Mouse (Mus musculus) layer of hippocampus, adult 8-10 months (tissue): Measurements from ENCODE around the gene Ipo13. TPM values are rescaled to one million over a fixed set of nuclear protein-coding genes. Genes with fewer than 3 reads are reported as not detected.

Experiments
- DNase-seq, 2 experiments: peaks; one replicate each; pipeline ENCODE4 v3.0.0; 2022; ENCODE audit warnings: low spot score in 2 of 2
- total RNA-seq, 4 experiments: library from RNA; stranded (reverse); gene quantifications; 2 replicates each; pipeline ENCODE4 v1.2.4; 2022

Gene Ipo13
- total RNA-seq, 4 experiments from 2014 or later: 127 to 140 (median 130) TPM

DNA sequence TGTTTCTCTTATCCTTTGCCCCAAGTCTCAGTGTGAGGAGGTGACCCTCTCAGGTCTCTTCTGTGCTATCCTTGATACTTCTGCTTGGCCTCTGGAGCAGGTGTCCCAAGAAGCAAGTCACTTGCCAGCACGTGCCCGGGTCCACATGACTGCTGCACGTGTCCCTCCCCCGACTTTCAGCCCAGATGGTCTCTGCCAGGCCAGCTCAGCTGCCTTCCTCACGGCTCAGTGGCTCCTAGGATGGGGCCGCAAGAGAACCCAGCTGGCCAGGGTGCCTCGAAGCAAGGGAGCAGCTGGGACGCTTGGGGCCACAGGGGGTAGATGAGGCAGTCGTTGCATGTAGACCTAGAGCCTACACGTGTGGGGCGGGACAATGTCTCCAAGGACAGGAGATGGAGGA, 69.5 kb downstream of the Ipo13 start:
- DNase-seq: no peak

Other genes with a start within 250 kb of the Ipo13 start
- 10 to 100 TPM; 38.0 to 39.9 (median 39.4) TPM for gene Dmap1, start 232.7 kb downstream of the Ipo13 start, total RNA-seq
- gene Gm12845, start 190.6 kb downstream of the Ipo13 start, total RNA-seq: not detected
- not detected for gene Klf17, start 149.4 kb downstream of the Ipo13 start, total RNA-seq
- 10 to 100 TPM; 41.8 to 48.9 (median 44.4) TPM for gene Slc6a9, start 80.5 kb downstream of the Ipo13 start, total RNA-seq
- gene Ccdc24, start 42.4 kb downstream of the Ipo13 start, total RNA-seq: 1 to 10 TPM in 1 of 4 experiments, under 1 TPM in 3; 0.72 to 1.1 (median 0.83) TPM
- gene B4galt2, start 31.5 kb downstream of the Ipo13 start, total RNA-seq: 10 to 100 TPM; 59.6 to 64.5 (median 63.4) TPM
- gene Atp6v0b, start 27.7 kb downstream of the Ipo13 start, total RNA-seq: 100 to 1,000 TPM; 406 to 438 (median 423) TPM
- gene Dph2, start 23.0 kb downstream of the Ipo13 start, total RNA-seq: 10 to 100 TPM in 3 of 4 experiments, 1 to 10 TPM in 1; 9.0 to 11.5 (median 11.0) TPM
- 1 to 10 TPM; 1.5 to 2.2 (median 1.9) TPM for gene Artn, start 14.8 kb upstream of the Ipo13 start, total RNA-seq
- gene St3gal3, start 219.9 kb upstream of the Ipo13 start, total RNA-seq: 10 to 100 TPM; 38.4 to 49.5 (median 44.6) TPM